Mouse (Mus musculus): ENCODE results near the gene Tmc6. TPM values are rescaled to one million over a fixed set of nuclear protein-coding genes. Genes with fewer than 3 reads are reported as not detected.

The Tmc6 gene
- total and polyA plus RNA-seq, 3 experiments, result 16.8 to 28.4 (median 26.8) TPM

- Histone ChIP-seq H3K4me3 (replicated peaks in 1 of 3; ENCODE audit: low read depth in 2 of 3, low read length in 2 of 3, poor library complexity in 1 of 3) (no peak overlapping the region), H3K9ac (ENCODE audit: insufficient read depth, low read depth) (no peak overlapping the region), H3K9me3 (replicated peaks; ENCODE audit: low read length) (no peaks in the 10 kb centered on the region), H3K79me2 (replicated peaks; ENCODE audit: control insufficient read depth, extremely low read depth, insufficient read depth, poor library complexity, severe bottlenecking) (no peaks in the 10 kb centered on the region), H3K4me1 (ENCODE audit: control insufficient read depth in 1 of 2, insufficient read depth in 2 of 2) (peaks cover 3 to 35% of the 10 kb centered on the region in 2 experiments), H3K36me3 (replicated peaks in 1 of 2; ENCODE audit: control insufficient read depth in 1 of 2, insufficient read depth in 1 of 2, low read length in 1 of 2) (peaks cover 65 to 78% of the 10 kb centered on the region in 2 experiments), H3K27ac (ENCODE audit: insufficient read depth, low read depth) (no peak overlapping the region), H3K27me3 (replicated peaks) (no peaks in the 10 kb centered on the region), H3K4me2 (ENCODE audit: insufficient read depth, low read depth, poor library complexity, severe bottlenecking) (no peak overlapping the region)
- no peak for DNase-seq (ENCODE audit: extremely low read depth)
- dilution Hi-C loops (cut with MboI; ENCODE audit: extremely low pct_ligation_motif_present, extremely low pct_unique_long_range_greater_than_20kb, low sequenced_read_pairs), result no loop called here
- in situ Hi-C loops (cut with MboI; ENCODE audit: low pct_ligation_motif_present, low pct_unique_long_range_greater_than_20kb, low sequenced_read_pairs), result no loop called here
- no peak for TF ChIP-seq POLR2A (IDR thresholded peaks at IDR 0.05; ENCODE audit: low read depth, low read length)
Observed at GRCm38 (mm10) chr11:117749414-117749813, 32.6 kb downstream of the Tmc6 start.

GRCm38 (mm10) chr11:117748628-117749027 lies 33.4 kb downstream of the Tmc6 start:
- peaks cover 66 to 78% of the 10 kb centered on the region in 2 experiments for H3K36me3 ChIP-seq (replicated peaks in 1 of 2; ENCODE audit: control insufficient read depth in 1 of 2, insufficient read depth in 1 of 2, low read length in 1 of 2)
- H3K4me1 ChIP-seq (ENCODE audit: control insufficient read depth in 1 of 2, insufficient read depth in 2 of 2), result peaks cover 3 to 41% of the 10 kb centered on the region in 2 experiments
- no peaks in the 10 kb centered on the region for H3K79me2 ChIP-seq (replicated peaks; ENCODE audit: control insufficient read depth, extremely low read depth, insufficient read depth, poor library complexity, severe bottlenecking)
- H3K27ac ChIP-seq (ENCODE audit: insufficient read depth, low read depth), result no peak overlapping the region
- H3K4me2 ChIP-seq (ENCODE audit: insufficient read depth, low read depth, poor library complexity, severe bottlenecking), result no peak overlapping the region
- TF ChIP-seq USF2 (conservative IDR thresholded peaks at IDR 0.05; ENCODE audit: low read depth, low read length), result no peak
- TF ChIP-seq SMC3 (IDR thresholded peaks at IDR 0.05; ENCODE audit: low read depth, low read length), result no peak
- no peak for TF ChIP-seq PAX5 (IDR thresholded peaks at IDR 0.05; ENCODE audit: low read length)
- TF ChIP-seq HCFC1 (IDR thresholded peaks at IDR 0.05; ENCODE audit: low read depth, low read length), result no peak
- no peak for TF ChIP-seq IRF4 (IDR thresholded peaks at IDR 0.05; ENCODE audit: low read depth, low read length)
- TF ChIP-seq ETS1 (conservative IDR thresholded peaks at IDR 0.05; ENCODE audit: low read depth, low read length), result no peak
- TF ChIP-seq JUN (IDR thresholded peaks at IDR 0.05; ENCODE audit: insufficient read depth, low read depth, low read length), result no peak
- TF ChIP-seq CTCF (conservative IDR thresholded peaks at IDR 0.05 in 1 of 2, IDR thresholded peaks at IDR 0.05 in 1 of 2; ENCODE audit: low read depth in 2 of 2, low read length in 2 of 2), result no peak
- TF ChIP-seq TCF12 (IDR thresholded peaks at IDR 0.05; ENCODE audit: low read depth, low read length), result no peak
- no peak for TF ChIP-seq RAD21 (IDR thresholded peaks at IDR 0.05; ENCODE audit: low read depth, low read length)
- TF ChIP-seq RCOR1 (conservative IDR thresholded peaks at IDR 0.05; ENCODE audit: low read depth, low read length), result no peak
- TF ChIP-seq JUND (conservative IDR thresholded peaks at IDR 0.05; ENCODE audit: low read depth, low read length), result no peak
- TF ChIP-seq UBTF (IDR thresholded peaks at IDR 0.05; ENCODE audit: low read depth, low read length), result no peak
- H3K4me3 ChIP-seq (replicated peaks in 1 of 3; ENCODE audit: low read depth in 2 of 3, low read length in 2 of 3, poor library complexity in 1 of 3), result no peak overlapping the region
- no peak overlapping the region for H3K9ac ChIP-seq (ENCODE audit: insufficient read depth, low read depth)
- in situ Hi-C loops (cut with MboI; ENCODE audit: low pct_ligation_motif_present, low pct_unique_long_range_greater_than_20kb, low sequenced_read_pairs), result no loop called here
- H3K27me3 ChIP-seq (replicated peaks), result no peaks in the 10 kb centered on the region
- H3K9me3 ChIP-seq (replicated peaks; ENCODE audit: low read length), result no peaks in the 10 kb centered on the region
- dilution Hi-C loops (cut with MboI; ENCODE audit: extremely low pct_ligation_motif_present, extremely low pct_unique_long_range_greater_than_20kb, low sequenced_read_pairs), result no loop called here
- DNase-seq (ENCODE audit: extremely low read depth), result no peak

- Histone ChIP-seq H3K4me2 (ENCODE audit: insufficient read depth, low read depth, poor library complexity, severe bottlenecking) (no peak overlapping the region), H3K36me3 (replicated peaks in 1 of 2; ENCODE audit: control insufficient read depth in 1 of 2, insufficient read depth in 1 of 2, low read length in 1 of 2) (peaks cover 78 to 94% of the 10 kb centered on the region in 2 experiments), H3K9ac (ENCODE audit: insufficient read depth, low read depth) (no peak overlapping the region), H3K79me2 (replicated peaks; ENCODE audit: control insufficient read depth, extremely low read depth, insufficient read depth, poor library complexity, severe bottlenecking) (no peaks in the 10 kb centered on the region), H3K9me3 (replicated peaks; ENCODE audit: low read length) (no peaks in the 10 kb centered on the region), H3K4me3 (replicated peaks in 1 of 3; ENCODE audit: low read depth in 2 of 3, low read length in 2 of 3, poor library complexity in 1 of 3) (no peak overlapping the region), H3K27me3 (replicated peaks) (no peaks in the 10 kb centered on the region), H3K27ac (ENCODE audit: insufficient read depth, low read depth) (no peak overlapping the region), H3K4me1 (ENCODE audit: control insufficient read depth in 1 of 2, insufficient read depth in 2 of 2) (peaks cover 6 to 14% of the 10 kb centered on the region in 2 experiments; a peak in 2 of 4 replicates)
- no peak for DNase-seq (ENCODE audit: extremely low read depth)
- in situ Hi-C loops (cut with MboI; ENCODE audit: low pct_ligation_motif_present, low pct_unique_long_range_greater_than_20kb, low sequenced_read_pairs), result no loop called here
- TF ChIP-seq JUN (IDR thresholded peaks at IDR 0.05; ENCODE audit: insufficient read depth, low read depth, low read length) (no peak), CTCF (conservative IDR thresholded peaks at IDR 0.05 in 1 of 2, IDR thresholded peaks at IDR 0.05 in 1 of 2; ENCODE audit: low read depth in 2 of 2, low read length in 2 of 2) (no peak), ELF1 (IDR thresholded peaks at IDR 0.05; ENCODE audit: low read depth, low read length) (no peak), ZKSCAN1 (IDR thresholded peaks at IDR 0.05; ENCODE audit: borderline replicate concordance, low read depth, low read length) (no peak), BHLHE40 (IDR thresholded peaks at IDR 0.05; ENCODE audit: low read depth, low read length) (no peak), GABPA (IDR thresholded peaks at IDR 0.05; ENCODE audit: insufficient replicate concordance, low read depth, low read length) (no peak), KAT2A (IDR thresholded peaks at IDR 0.05; ENCODE audit: insufficient replicate concordance, low read length) (no peak), MAFK (IDR thresholded peaks at IDR 0.05; ENCODE audit: insufficient replicate concordance, low read length) (no peak), USF2 (conservative IDR thresholded peaks at IDR 0.05; ENCODE audit: low read depth, low read length) (no peak), MAZ (IDR thresholded peaks at IDR 0.05; ENCODE audit: low read depth, low read length) (no peak), MXI1 (IDR thresholded peaks at IDR 0.05; ENCODE audit: low read depth, low read length) (no peak), POLR2AphosphoS2 (IDR thresholded peaks at IDR 0.05; ENCODE audit: low read depth, low read length) (no peak)
- dilution Hi-C loops (cut with MboI; ENCODE audit: extremely low pct_ligation_motif_present, extremely low pct_unique_long_range_greater_than_20kb, low sequenced_read_pairs), result no loop called here
Observed at GRCm38 (mm10) chr11:117743454-117744030, 38.5 kb downstream of the Tmc6 start.

All from CH12.LX (cell line).